Mouse (Mus musculus): ENCODE results near the gene Fyn. TPM values are rescaled to one million over a fixed set of nuclear protein-coding genes. Genes with fewer than 3 reads are reported as not detected.

Fyn gene
- polyA plus RNA-seq, 1 experiment from 2014 or later = 20.5 TPM

DNA sequence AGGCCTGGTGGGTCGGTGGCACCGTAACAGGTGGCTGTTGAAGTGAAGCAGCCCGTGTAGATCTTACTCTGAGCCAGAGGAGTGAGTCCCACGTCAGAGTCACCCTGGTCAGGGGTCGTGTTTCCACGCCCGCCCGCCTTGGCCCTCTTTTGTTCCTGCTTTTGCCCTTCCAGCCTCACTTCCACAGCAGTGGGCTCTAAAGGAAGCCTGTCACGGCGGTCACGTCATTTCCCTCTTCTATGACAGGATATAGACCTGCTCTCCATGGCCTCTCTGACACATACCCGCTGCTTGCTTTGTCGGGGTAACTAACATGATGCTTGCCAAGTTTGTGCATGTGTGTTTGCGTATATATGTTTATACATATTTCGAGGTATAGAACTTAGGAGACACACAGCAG lies 17.5 kb downstream of the Fyn start:
- no peaks in the 10 kb centered on the region for H3K27me3 ChIP-seq (ENCODE audit: poor library complexity, severe bottlenecking)
- peak overlapping the region; percentile 48; the same call in 1 of the 2 replicates for H3K27ac ChIP-seq
- 72% methylated on average over 15 of the region's 15 CpGs for WGBS
- H3K36me3 ChIP-seq (replicated peaks) = peaks cover 12% of the 10 kb centered on the region
- no peak for DNase-seq (ENCODE audit: extremely low spot score, low spot score)
- peaks cover 3% of the 10 kb centered on the region; the same call in 1 of the 2 replicates for H3K9me3 ChIP-seq
- no peak overlapping the region for H3K4me3 ChIP-seq
- peaks cover 23% of the 10 kb centered on the region for H3K4me1 ChIP-seq

- H3K4me3 ChIP-seq = no peak overlapping the region
- peaks cover 3% of the 10 kb centered on the region; the same call in 1 of the 2 replicates for H3K9me3 ChIP-seq
- no peak overlapping the region for H3K27ac ChIP-seq
- peaks cover 23% of the 10 kb centered on the region for H3K4me1 ChIP-seq
- 88% methylated on average over 5 of the region's 5 CpGs for WGBS
- no peaks in the 10 kb centered on the region for H3K27me3 ChIP-seq (ENCODE audit: poor library complexity, severe bottlenecking)
- H3K36me3 ChIP-seq (replicated peaks) = peaks cover 17% of the 10 kb centered on the region
- DNase-seq (ENCODE audit: extremely low spot score, low spot score) = no peak
Measured at GRCm38 (mm10) chr10:39387024-39387423, 18.4 kb downstream of the Fyn start.

GRCm38 (mm10) chr10:39387556-39387955 lies 18.9 kb downstream of the Fyn start:
- Histone ChIP-seq H3K36me3 (replicated peaks) (peaks cover 17% of the 10 kb centered on the region), H3K4me1 (peaks cover 20% of the 10 kb centered on the region), H3K9me3 (peaks cover 3% of the 10 kb centered on the region; the same call in 1 of the 2 replicates), H3K27ac (no peak overlapping the region), H3K4me3 (no peak overlapping the region), H3K27me3 (ENCODE audit: poor library complexity, severe bottlenecking) (no peaks in the 10 kb centered on the region)
- DNase-seq (ENCODE audit: extremely low spot score, low spot score) = no peak
- 91% methylated on average over 11 of the region's 11 CpGs for WGBS

- Histone ChIP-seq H3K9me3 (peaks cover 3% of the 10 kb centered on the region; the same call in 1 of the 2 replicates), H3K36me3 (replicated peaks) (peaks cover 17% of the 10 kb centered on the region), H3K27ac (no peak overlapping the region), H3K27me3 (ENCODE audit: poor library complexity, severe bottlenecking) (no peaks in the 10 kb centered on the region), H3K4me3 (no peak overlapping the region), H3K4me1 (peaks cover 18% of the 10 kb centered on the region)
- no peak for DNase-seq (ENCODE audit: extremely low spot score, low spot score)
- WGBS = 94% methylated on average over 3 of the region's 3 CpGs
Measured at GRCm38 (mm10) chr10:39388144-39388543, 19.5 kb downstream of the Fyn start.

- Histone ChIP-seq H3K27me3 (ENCODE audit: poor library complexity, severe bottlenecking) (no peaks in the 10 kb centered on the region), H3K36me3 (replicated peaks) (peaks cover 17% of the 10 kb centered on the region), H3K9me3 (peaks cover 3% of the 10 kb centered on the region; the same call in 1 of the 2 replicates), H3K4me1 (peaks cover 18% of the 10 kb centered on the region), H3K4me3 (no peak overlapping the region), H3K27ac (no peak overlapping the region)
- WGBS = 92% methylated on average over 11 of the region's 11 CpGs
- DNase-seq (ENCODE audit: extremely low spot score, low spot score) = no peak
Measured at GRCm38 (mm10) chr10:39389451-39389891, 20.8 kb downstream of the Fyn start.

DNA sequence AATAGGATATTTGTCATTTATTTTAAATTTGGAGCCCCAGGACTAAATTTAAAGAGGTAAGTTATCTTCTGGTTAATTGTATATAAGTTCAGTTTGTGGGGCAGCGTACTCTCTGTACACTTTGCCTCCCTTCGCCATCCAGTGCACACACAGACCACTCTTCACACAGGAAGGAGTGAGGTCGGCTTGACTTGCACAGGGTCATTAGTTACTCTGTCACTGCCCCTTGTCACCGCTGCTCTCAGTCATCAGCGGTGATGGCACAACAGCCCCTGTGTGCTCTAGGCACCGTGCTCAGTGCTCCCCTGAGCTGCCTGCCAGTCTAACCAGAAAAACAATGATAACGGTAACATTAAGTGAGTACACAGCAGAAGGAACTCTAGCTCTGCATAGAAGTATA lies 21.9 kb downstream of the Fyn start:
- H3K27me3 ChIP-seq (ENCODE audit: poor library complexity, severe bottlenecking) = no peaks in the 10 kb centered on the region
- peaks cover 25% of the 10 kb centered on the region for H3K36me3 ChIP-seq (replicated peaks)
- H3K4me1 ChIP-seq = peaks cover 15% of the 10 kb centered on the region
- 95% methylated on average over 7 of the region's 7 CpGs for WGBS
- peaks cover 3% of the 10 kb centered on the region; the same call in 1 of the 2 replicates for H3K9me3 ChIP-seq
- H3K4me3 ChIP-seq = no peak overlapping the region
- DNase-seq (ENCODE audit: extremely low spot score, low spot score) = no peak
- no peak overlapping the region for H3K27ac ChIP-seq

DNA sequence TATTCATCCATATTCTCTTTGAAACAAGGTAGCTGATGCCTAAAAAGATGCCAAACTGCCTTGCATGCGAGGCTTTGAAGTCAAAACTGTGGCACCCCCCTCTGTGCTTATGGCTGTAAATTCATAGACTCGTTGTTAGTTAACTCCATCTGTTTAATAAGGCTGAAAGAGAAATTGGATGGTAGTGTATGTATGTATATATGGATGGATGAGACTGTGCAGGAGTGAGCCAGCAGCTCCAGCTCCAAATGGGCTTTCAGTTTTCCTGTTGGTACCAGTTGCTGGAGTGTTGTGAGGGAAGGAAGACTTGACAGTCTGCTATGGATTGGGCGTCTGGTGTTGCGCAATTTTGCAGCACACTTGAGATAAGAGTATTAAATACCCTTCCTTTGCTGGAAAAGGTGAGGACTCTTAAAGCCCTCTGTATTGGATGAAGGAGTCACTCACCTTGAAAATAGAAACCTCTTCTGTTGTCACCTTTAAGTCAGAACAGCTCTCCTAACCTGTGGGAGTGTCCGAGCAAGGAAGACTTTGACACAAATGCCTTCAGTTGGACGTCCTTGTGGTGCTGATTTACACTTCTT lies 24.3 kb downstream of the Fyn start:
- no peak overlapping the region for H3K27ac ChIP-seq
- peaks cover 3% of the 10 kb centered on the region; the same call in 1 of the 2 replicates for H3K9me3 ChIP-seq
- H3K36me3 ChIP-seq (replicated peaks) = peaks cover 47% of the 10 kb centered on the region
- no peak overlapping the region for H3K4me3 ChIP-seq
- no peaks in the 10 kb centered on the region for H3K27me3 ChIP-seq (ENCODE audit: poor library complexity, severe bottlenecking)
- peaks cover 6% of the 10 kb centered on the region; the same call in 1 of the 2 replicates for H3K4me1 ChIP-seq
- 91% methylated on average over 6 of the region's 6 CpGs for WGBS
- no peak for DNase-seq (ENCODE audit: extremely low spot score, low spot score)

- H3K27ac ChIP-seq = no peak overlapping the region
- no peaks in the 10 kb centered on the region for H3K27me3 ChIP-seq (ENCODE audit: poor library complexity, severe bottlenecking)
- peaks cover 59% of the 10 kb centered on the region for H3K36me3 ChIP-seq (replicated peaks)
- H3K4me1 ChIP-seq = no peaks in the 10 kb centered on the region
- peaks cover 3% of the 10 kb centered on the region; the same call in 1 of the 2 replicates for H3K9me3 ChIP-seq
- 94% methylated on average over 5 of the region's 5 CpGs for WGBS
- H3K4me3 ChIP-seq = no peak overlapping the region
- no peak for DNase-seq (ENCODE audit: extremely low spot score, low spot score)
Measured at GRCm38 (mm10) chr10:39395544-39395943, 26.9 kb downstream of the Fyn start.

DNA sequence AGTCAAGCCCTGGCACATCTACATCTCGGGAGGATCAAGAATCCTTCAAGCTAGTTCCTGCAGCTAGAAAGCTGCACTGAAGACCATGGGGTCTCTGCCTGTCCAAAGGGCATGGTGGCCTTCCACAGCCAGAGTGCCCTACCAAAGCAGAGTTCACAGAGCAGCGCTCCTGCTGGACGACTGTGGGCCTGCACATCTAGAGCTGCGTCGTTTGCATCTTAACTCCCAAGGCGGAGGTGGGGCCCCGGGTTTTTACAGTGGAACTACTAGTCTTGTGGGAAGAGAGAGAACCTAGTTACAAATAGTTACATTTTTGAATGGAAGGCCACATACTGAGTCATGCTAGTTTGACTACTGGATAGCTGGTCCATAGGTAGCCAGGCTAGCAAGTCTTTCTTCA lies 30.3 kb downstream of the Fyn start:
- 77% methylated on average over 7 of the region's 7 CpGs for WGBS
- H3K4me3 ChIP-seq = no peak overlapping the region
- H3K4me1 ChIP-seq = no peaks in the 10 kb centered on the region
- no peaks in the 10 kb centered on the region for H3K27me3 ChIP-seq (ENCODE audit: poor library complexity, severe bottlenecking)
- DNase-seq (ENCODE audit: extremely low spot score, low spot score) = no peak
- no peak overlapping the region for H3K27ac ChIP-seq
- H3K36me3 ChIP-seq (replicated peaks) = peaks cover 67% of the 10 kb centered on the region
- H3K9me3 ChIP-seq = no peaks in the 10 kb centered on the region

DNA sequence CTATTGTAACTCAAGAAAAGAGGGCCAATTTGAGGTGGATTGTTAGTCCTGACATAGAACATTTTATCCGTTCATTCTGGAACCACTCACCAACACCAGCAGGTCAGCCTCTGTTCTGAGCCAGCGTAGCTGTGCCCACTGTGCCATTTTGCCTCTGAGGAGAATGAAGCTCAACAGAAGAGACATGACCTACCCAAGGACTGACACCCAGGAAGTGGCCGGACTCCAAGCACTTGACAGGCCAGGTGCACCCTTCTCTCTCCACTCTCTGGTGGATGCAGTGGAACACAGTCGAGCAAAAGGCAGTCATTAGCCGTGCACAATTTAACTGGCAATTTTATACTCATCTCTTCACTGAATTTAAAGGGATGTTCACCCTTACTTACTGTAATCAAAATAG lies 31.5 kb downstream of the Fyn start:
- no peaks in the 10 kb centered on the region for H3K9me3 ChIP-seq
- peaks cover 4% of the 10 kb centered on the region; the same call in 1 of the 2 replicates for H3K4me1 ChIP-seq
- H3K36me3 ChIP-seq (replicated peaks) = peaks cover 65% of the 10 kb centered on the region
- DNase-seq (ENCODE audit: extremely low spot score, low spot score) = no peak
- H3K27ac ChIP-seq = no peak overlapping the region
- no peaks in the 10 kb centered on the region for H3K27me3 ChIP-seq (ENCODE audit: poor library complexity, severe bottlenecking)
- 91% methylated on average over 5 of the region's 5 CpGs for WGBS
- no peak overlapping the region for H3K4me3 ChIP-seq

GRCm38 (mm10) chr10:39402487-39402886 lies 33.8 kb downstream of the Fyn start:
- DNase-seq (ENCODE audit: extremely low spot score, low spot score) = no peak
- Histone ChIP-seq H3K36me3 (replicated peaks) (peaks cover 45% of the 10 kb centered on the region), H3K4me1 (peaks cover 15% of the 10 kb centered on the region), H3K9me3 (no peaks in the 10 kb centered on the region), H3K27me3 (ENCODE audit: poor library complexity, severe bottlenecking) (no peaks in the 10 kb centered on the region), H3K4me3 (no peak overlapping the region), H3K27ac (no peak overlapping the region)
- 92% methylated on average over 6 of the region's 6 CpGs for WGBS

- Histone ChIP-seq H3K4me3 (no peak overlapping the region), H3K4me1 (peaks cover 15% of the 10 kb centered on the region), H3K36me3 (replicated peaks) (peaks cover 38% of the 10 kb centered on the region), H3K27me3 (ENCODE audit: poor library complexity, severe bottlenecking) (no peaks in the 10 kb centered on the region), H3K9me3 (no peaks in the 10 kb centered on the region), H3K27ac (no peak overlapping the region)
- DNase-seq (ENCODE audit: extremely low spot score, low spot score) = no peak
- WGBS = 92% methylated on average over 6 of the region's 6 CpGs
Measured at GRCm38 (mm10) chr10:39403706-39404105, 35.1 kb downstream of the Fyn start.

- Histone ChIP-seq H3K4me1 (peaks cover 15% of the 10 kb centered on the region), H3K36me3 (replicated peaks) (peaks cover 33% of the 10 kb centered on the region), H3K4me3 (no peak overlapping the region), H3K27ac (no peak overlapping the region), H3K27me3 (ENCODE audit: poor library complexity, severe bottlenecking) (no peaks in the 10 kb centered on the region), H3K9me3 (no peaks in the 10 kb centered on the region)
- DNase-seq (ENCODE audit: extremely low spot score, low spot score) = no peak
- WGBS = 92% methylated on average over 4 of the region's 4 CpGs
Measured at GRCm38 (mm10) chr10:39404175-39404574, 35.5 kb downstream of the Fyn start.
